Mouse (Mus musculus): ENCODE results near the gene Ankrd65. TPM values are rescaled to one million over a fixed set of nuclear protein-coding genes. Genes with fewer than 3 reads are reported as not detected.

The Ankrd65 gene
- polyA plus RNA-seq, 1 experiment from 2014 or later = not detected

DNA sequence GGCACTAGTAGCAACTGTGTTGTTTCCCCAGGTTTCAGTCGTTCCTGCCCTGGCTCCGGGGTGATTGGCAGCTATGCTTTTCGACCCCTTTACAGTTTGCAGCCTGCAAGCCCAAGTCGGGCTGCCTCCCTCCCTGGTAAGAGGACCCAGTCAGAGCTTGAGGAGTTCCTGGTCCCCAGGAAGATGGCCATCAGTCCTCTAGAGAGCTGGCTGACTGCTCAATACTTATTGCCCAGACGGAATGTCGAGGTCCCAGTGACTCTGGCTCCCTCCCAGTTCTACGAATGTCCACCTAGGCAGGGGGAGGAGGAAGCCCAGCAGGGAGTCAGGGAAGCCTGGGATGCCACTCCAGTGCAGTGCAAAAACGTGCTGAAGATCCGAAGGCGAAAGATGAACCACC is 42.1 kb downstream of the Ankrd65 start:
- Histone ChIP-seq H3K36me3 (replicated peaks) (peaks cover 42% of the 10 kb centered on the region), H3K4me3 (peak overlapping the region; percentile 81), H3K27me3 (ENCODE audit: poor library complexity, severe bottlenecking) (no peaks in the 10 kb centered on the region), H3K9me3 (no peaks in the 10 kb centered on the region; the same call in 1 of the 2 replicates), H3K27ac (peak overlapping the region; percentile 89), H3K4me1 (peaks cover 29% of the 10 kb centered on the region)
- 58% methylated on average over 10 of the region's 10 CpGs for WGBS
- DNase-seq (ENCODE audit: extremely low spot score, low spot score) = no peak

DNA sequence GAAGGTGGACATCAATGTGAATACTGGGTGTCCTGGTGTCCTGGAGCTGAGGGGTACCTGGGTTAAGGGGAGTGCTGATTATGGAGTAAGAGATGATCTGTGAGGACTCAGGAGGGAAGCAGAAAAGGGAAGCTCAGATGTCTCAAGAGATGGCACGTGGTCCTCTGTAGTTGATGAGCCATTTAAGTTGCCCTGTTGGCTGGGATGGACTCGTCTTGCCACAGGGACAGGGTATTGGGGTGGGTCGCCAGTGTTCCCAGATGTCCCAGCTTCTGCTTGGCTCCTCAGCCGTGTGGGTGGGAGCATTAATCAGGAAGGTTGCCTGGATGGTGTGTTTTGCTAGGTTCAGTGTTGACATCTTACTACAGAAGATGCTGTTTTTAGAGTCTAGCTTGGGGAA is 43.0 kb downstream of the Ankrd65 start:
- Histone ChIP-seq H3K4me1 (peaks cover 36% of the 10 kb centered on the region), H3K36me3 (replicated peaks) (peaks cover 33% of the 10 kb centered on the region), H3K4me3 (peak overlapping the region; percentile 25; the same call in 1 of the 2 replicates), H3K9me3 (no peaks in the 10 kb centered on the region; the same call in 1 of the 2 replicates), H3K27ac (no peak overlapping the region), H3K27me3 (ENCODE audit: poor library complexity, severe bottlenecking) (no peaks in the 10 kb centered on the region)
- WGBS = 91% methylated on average over 4 of the region's 4 CpGs
- no peak for DNase-seq (ENCODE audit: extremely low spot score, low spot score)

DNA sequence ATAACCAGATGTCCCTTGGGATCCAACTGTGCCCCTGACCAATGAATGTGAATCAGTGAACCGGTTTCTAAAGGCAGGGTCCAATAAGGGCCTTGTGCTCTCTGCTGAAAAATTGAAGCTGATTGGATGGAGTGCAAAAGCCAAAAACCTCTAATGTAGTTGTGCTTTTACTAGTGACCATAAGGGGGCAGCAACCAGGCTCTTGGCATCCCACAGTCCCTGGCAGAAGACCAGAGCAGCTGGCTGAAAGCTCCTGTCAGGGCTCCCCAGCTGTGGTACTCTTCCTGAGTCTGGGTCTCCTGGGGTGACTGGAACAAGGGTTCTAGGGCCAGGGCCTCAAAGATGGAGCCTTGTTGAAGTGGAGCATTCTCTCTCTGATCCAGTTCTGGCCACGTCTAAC is 43.6 kb downstream of the Ankrd65 start:
- Histone ChIP-seq H3K4me3 (peak overlapping the region; percentile 25), H3K9me3 (no peaks in the 10 kb centered on the region; the same call in 1 of the 2 replicates), H3K36me3 (replicated peaks) (peaks cover 28% of the 10 kb centered on the region), H3K27ac (no peak overlapping the region), H3K4me1 (peaks cover 40% of the 10 kb centered on the region), H3K27me3 (ENCODE audit: poor library complexity, severe bottlenecking) (no peaks in the 10 kb centered on the region)
- DNase-seq (ENCODE audit: extremely low spot score, low spot score) = peak; percentile 65
- WGBS = 49% methylated on average over 2 of the region's 2 CpGs

GRCm38 (mm10) chr4:155837404-155838010 is 47.3 kb downstream of the Ankrd65 start:
- Histone ChIP-seq H3K4me3 (no peak overlapping the region), H3K36me3 (replicated peaks) (peaks cover 27% of the 10 kb centered on the region), H3K9me3 (no peaks in the 10 kb centered on the region; the same call in 1 of the 2 replicates), H3K27me3 (ENCODE audit: poor library complexity, severe bottlenecking) (peaks cover 26% of the 10 kb centered on the region), H3K27ac (no peak overlapping the region), H3K4me1 (peaks cover 59% of the 10 kb centered on the region)
- WGBS = 86% methylated on average over 11 of the region's 11 CpGs
- no peak for DNase-seq (ENCODE audit: extremely low spot score, low spot score)

DNA sequence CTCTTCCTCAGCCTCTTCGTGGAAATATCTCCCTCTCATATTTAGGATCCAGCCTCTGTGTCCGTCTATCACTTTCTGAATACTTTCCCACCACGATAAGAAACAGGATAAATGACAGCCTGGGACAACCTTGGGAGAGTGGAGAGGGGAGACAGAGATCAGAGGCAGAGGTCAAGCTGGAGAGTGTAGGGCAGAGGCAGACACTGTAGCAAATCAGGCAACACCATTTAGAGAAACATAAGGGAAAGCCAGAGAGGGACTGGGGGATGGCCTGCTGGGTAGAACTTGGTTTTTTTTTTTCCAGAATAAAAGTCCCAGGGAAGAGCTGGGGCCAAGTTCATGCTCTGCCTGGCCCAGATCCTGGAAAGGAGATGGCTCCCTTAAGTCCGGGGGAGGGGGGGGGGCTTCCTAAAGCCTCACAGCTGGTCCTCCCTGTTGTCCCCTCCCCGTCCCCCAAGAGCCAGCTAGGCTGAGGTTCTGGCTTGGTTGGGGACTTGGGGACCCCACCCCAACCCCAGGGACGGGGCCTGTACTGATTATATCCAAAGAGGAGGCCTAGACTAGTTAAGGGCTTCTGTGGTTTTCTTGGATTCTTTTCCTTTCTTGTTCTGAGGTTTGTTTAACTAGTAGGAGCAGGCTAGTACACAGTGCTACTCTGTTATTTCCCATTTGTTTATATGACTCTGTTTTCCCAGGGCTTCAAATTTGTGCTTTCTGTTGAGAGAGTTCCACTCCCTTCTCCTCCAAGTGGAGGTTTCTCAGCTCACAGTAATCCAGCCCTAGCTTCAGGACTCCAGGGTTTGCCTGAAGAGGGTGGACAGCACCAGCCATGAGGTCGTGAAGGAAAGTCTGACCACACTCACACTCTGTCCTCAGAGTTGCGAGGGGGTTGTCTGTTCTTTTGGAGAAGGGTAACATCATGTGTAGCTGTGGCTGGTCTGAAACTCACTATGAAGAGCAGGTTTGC is 48.2 kb downstream of the Ankrd65 start:
- H3K4me1 ChIP-seq = peaks cover 50% of the 10 kb centered on the region
- H3K4me3 ChIP-seq = no peak overlapping the region; the same call in 1 of the 2 replicates
- no peak for DNase-seq (ENCODE audit: extremely low spot score, low spot score)
- WGBS = 61% methylated on average over 8 of the region's 8 CpGs
- peaks cover 27% of the 10 kb centered on the region for H3K36me3 ChIP-seq (replicated peaks)
- peak overlapping the region; percentile 85; the same call in 1 of the 2 replicates for H3K27ac ChIP-seq
- peaks cover 30% of the 10 kb centered on the region for H3K27me3 ChIP-seq (ENCODE audit: poor library complexity, severe bottlenecking)
- H3K9me3 ChIP-seq = no peaks in the 10 kb centered on the region; the same call in 1 of the 2 replicates

DNA sequence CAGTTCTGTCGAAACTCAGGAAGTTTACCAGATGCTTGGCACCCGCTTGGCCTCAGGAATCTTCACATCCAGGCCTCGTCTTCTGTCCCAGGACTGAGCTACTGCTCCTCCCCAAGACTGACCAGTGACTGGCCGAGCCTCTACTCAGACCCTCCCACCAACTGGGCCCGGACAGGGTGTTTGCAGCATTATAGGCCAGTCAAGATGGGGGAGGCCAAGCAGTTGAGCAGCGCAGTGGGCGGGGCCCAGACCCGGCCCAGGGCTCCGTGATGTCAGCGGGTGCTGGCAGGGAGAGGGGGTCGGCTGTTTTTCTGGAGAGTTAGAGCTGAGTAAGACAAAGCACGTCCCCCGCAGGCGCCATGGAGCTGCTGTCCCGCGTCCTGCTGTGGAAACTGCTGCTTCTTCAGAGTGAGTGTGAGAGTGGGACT is 49.3 kb downstream of the Ankrd65 start, which contains the start of gene Mxra8:
Gene Mxra8 (plus strand): TSS at position 198 of the 428 bp plus-strand sequence.
- WGBS = under 1% methylated on average over 16 of the region's 16 CpGs
- Histone ChIP-seq H3K4me1 (peaks cover 42% of the 10 kb centered on the region), H3K9me3 (no peaks in the 10 kb centered on the region; the same call in 1 of the 2 replicates), H3K4me3 (peak within 1 kb of the TSS; percentile 56), H3K36me3 (replicated peaks) (peaks cover 24% of the 10 kb centered on the region), H3K27ac (peak within 1 kb of the TSS; percentile 85), H3K27me3 (ENCODE audit: poor library complexity, severe bottlenecking) (peaks cover 30% of the 10 kb centered on the region)
- peak; percentile 83 for DNase-seq (ENCODE audit: extremely low spot score, low spot score)

GRCm38 (mm10) chr4:155840076-155841002 is 50.1 kb downstream of the Ankrd65 start:
- peak overlapping the region; percentile 85 for H3K27ac ChIP-seq
- WGBS = 7% methylated on average over 8 of the region's 8 CpGs

DNA sequence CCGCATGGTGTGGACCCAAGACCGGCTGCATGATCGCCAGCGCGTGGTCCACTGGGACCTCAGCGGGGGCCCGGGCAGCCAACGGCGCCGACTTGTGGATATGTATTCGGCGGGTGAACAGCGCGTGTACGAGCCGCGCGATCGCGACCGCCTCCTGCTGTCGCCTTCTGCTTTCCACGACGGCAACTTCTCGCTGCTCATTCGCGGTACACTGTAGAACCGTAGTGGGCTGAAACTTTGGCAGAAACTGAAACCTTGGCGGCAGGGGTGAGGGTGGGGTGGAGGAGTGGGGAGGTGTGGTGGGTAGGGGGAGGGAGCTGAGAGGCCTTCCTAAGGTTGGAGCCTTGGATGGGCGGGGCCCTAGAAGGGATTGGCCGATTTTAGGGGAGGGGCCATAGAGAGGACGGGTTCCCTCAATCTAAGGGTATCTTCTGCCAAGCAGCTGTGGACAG is 50.8 kb downstream of the Ankrd65 start:
- WGBS = under 1% methylated on average over 32 of the region's 32 CpGs

More at GRCm38 (mm10) chr4:155840076-155841002, 50.1 kb downstream of the Ankrd65 start:
- Histone ChIP-seq H3K4me1 (peaks cover 42% of the 10 kb centered on the region), H3K4me3 (peak overlapping the region; percentile 56), H3K27me3 (ENCODE audit: poor library complexity, severe bottlenecking) (peaks cover 30% of the 10 kb centered on the region), H3K9me3 (no peaks in the 10 kb centered on the region; the same call in 1 of the 2 replicates), H3K36me3 (replicated peaks) (peaks cover 24% of the 10 kb centered on the region)
- no peak for DNase-seq (ENCODE audit: extremely low spot score, low spot score)

DNA sequence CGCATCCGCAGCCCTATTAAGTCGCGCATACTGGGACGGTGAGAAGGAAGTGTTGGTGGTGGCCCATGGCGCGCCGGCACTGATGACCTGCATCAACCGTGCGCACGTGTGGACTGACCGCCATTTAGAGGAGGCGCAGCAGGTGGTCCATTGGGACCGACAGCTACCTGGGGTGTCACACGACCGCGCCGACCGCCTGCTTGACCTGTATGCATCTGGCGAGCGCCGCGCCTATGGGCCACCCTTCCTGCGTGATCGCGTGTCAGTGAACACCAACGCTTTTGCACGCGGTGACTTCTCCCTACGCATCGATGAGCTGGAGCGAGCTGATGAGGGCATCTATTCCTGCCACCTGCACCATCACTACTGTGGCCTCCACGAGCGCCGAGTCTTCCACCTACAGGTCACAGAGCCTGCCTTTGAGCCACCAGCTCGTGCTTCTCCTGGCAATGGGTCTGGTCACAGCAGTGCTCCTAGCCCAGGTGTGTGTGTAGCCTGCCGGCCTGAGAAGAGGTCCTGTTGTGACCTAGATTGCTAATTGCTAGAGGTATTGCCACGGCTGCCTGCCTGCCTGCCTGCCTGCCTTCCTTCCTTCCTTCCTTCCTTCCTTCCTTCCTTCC is 51.5 kb downstream of the Ankrd65 start:
- peaks cover 24% of the 10 kb centered on the region for H3K36me3 ChIP-seq (replicated peaks)
- H3K27me3 ChIP-seq (ENCODE audit: poor library complexity, severe bottlenecking) = peaks cover 30% of the 10 kb centered on the region
- DNase-seq (ENCODE audit: extremely low spot score, low spot score) = no peak
- H3K9me3 ChIP-seq = no peaks in the 10 kb centered on the region; the same call in 1 of the 2 replicates
- peaks cover 48% of the 10 kb centered on the region for H3K4me1 ChIP-seq
- 35% methylated on average over 38 of the region's 38 CpGs for WGBS
- peak overlapping the region; percentile 56 for H3K4me3 ChIP-seq
- 0 out of 2 replicates have a peak overlapping the region, but pooled peaks have one; percentile 73 for H3K27ac ChIP-seq

More for the DNA sequence above, 50.8 kb downstream of the Ankrd65 start:
- Histone ChIP-seq H3K27ac (peak overlapping the region; percentile 73), H3K27me3 (ENCODE audit: poor library complexity, severe bottlenecking) (peaks cover 30% of the 10 kb centered on the region), H3K36me3 (replicated peaks) (peaks cover 24% of the 10 kb centered on the region), H3K4me3 (peak overlapping the region; percentile 56), H3K4me1 (peaks cover 42% of the 10 kb centered on the region), H3K9me3 (no peaks in the 10 kb centered on the region; the same call in 1 of the 2 replicates)
- peak; percentile 55 for DNase-seq (ENCODE audit: extremely low spot score, low spot score)

DNA sequence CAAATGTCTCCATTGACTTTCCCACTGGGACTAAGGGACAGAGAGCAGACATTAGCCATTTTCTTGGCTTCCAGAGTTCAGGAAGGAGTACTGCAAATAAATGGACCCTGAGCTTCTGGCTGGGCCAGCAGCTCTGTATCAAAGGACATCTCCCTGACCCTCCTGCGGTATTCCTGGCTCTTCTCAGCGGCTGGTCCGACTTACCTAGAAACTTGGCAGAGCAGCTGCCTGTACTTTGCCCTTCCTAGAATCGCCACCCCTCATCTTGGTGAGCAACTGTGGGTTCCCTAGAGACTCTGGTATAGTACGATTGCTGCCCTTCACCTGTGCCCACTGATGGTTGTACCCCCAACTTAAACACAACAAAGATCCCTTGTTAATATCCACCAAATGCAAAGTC is 53.0 kb downstream of the Ankrd65 start:
- Histone ChIP-seq H3K4me1 (peaks cover 52% of the 10 kb centered on the region), H3K36me3 (replicated peaks) (peaks cover 24% of the 10 kb centered on the region), H3K27me3 (ENCODE audit: poor library complexity, severe bottlenecking) (peaks cover 30% of the 10 kb centered on the region), H3K4me3 (no peak overlapping the region), H3K27ac (no peak overlapping the region), H3K9me3 (no peaks in the 10 kb centered on the region)
- WGBS = 91% methylated on average over 5 of the region's 5 CpGs
- no peak for DNase-seq (ENCODE audit: extremely low spot score, low spot score)

- Histone ChIP-seq H3K4me3 (peak within 1 kb of the TSS; percentile 88), H3K27me3 (ENCODE audit: poor library complexity, severe bottlenecking) (peaks cover 9% of the 10 kb centered on the region), H3K36me3 (replicated peaks) (peaks cover 33% of the 10 kb centered on the region), H3K9me3 (no peaks in the 10 kb centered on the region), H3K4me1 (peaks cover 40% of the 10 kb centered on the region), H3K27ac (peak within 1 kb of the TSS; percentile 90)
- DNase-seq (ENCODE audit: extremely low spot score, low spot score) = peak; percentile 90
- 2% methylated on average over 65 of the region's 65 CpGs for WGBS
Observed at GRCm38 (mm10) chr4:155846871-155847578, 56.8 kb downstream of the Ankrd65 start, which contains the start of gene Dvl1. TSS of gene Dvl1 (plus strand) at chr4:155847402.
